Mouse (Mus musculus) CH12.LX (cell line): ENCODE results near the gene Hsf4. TPM values are rescaled to one million over a fixed set of nuclear protein-coding genes. Genes with fewer than 3 reads are reported as not detected.
A peak's percentile ranks its signal among the peaks of the same experiment; 100 is the strongest.

Source experiments
- DNase-seq: peaks from one replicate; pipeline ENCODE4 v3.0.0-alpha.2; 2013; ENCODE audit errors: extremely low read depth
- H3K27ac ChIP-seq: 2 replicates; pipeline ENCODE4 v1.5.1; 2012; ENCODE audit warnings: low read depth, mild to moderate bottlenecking, control low read depth, moderate library complexity; ENCODE audit not compliant: insufficient read depth
- H3K27me3 ChIP-seq: replicated peaks from 2 replicates; pipeline ENCODE3; 2012; ENCODE audit warnings: inconsistent platforms
- H3K36me3 ChIP-seq, 2 experiments: replicated peaks in 1 of 2; 2 replicates each; pipeline versions ENCODE3 to v1.6.1; 2012; ENCODE audit warnings: inconsistent platforms in 1 of 2, low read length in 1 of 2, mild to moderate bottlenecking in 1 of 2, mixed read lengths in 1 of 2, moderate library complexity in 1 of 2; ENCODE audit not compliant: control insufficient read depth in 1 of 2, insufficient read depth in 1 of 2
- H3K4me1 ChIP-seq, 2 experiments: 2 replicates each; pipeline ENCODE4 v1.6.1; 2012; ENCODE audit warnings: inconsistent platforms in 1 of 2, moderate library complexity in 1 of 2; ENCODE audit not compliant: insufficient read depth in 2 of 2, control insufficient read depth in 1 of 2
- H3K4me2 ChIP-seq: 2 replicates; pipeline ENCODE4 v1.6.1; 2012; ENCODE audit warnings: low read depth, mild to moderate bottlenecking, control low read depth; ENCODE audit not compliant: poor library complexity, insufficient read depth, severe bottlenecking
- H3K4me3 ChIP-seq, 3 experiments: fragments of 150-350 bp in 1 of 3; sonication (generic) in 1 of 3; replicated peaks in 1 of 3; 2 replicates each; pipeline versions ENCODE3 to v1.5.1; 2011 to 2012; ENCODE audit warnings: low read depth in 2 of 3, low read length in 2 of 3, mild to moderate bottlenecking in 2 of 3, moderate library complexity in 2 of 3, control low read depth in 1 of 3, improper control_type of control experiment in 1 of 3, inconsistent platforms in 1 of 3, mixed read lengths in 1 of 3; ENCODE audit not compliant: poor library complexity in 1 of 3
- H3K79me2 ChIP-seq: replicated peaks from 2 replicates; pipeline ENCODE4 v1.6.1; 2012; ENCODE audit warnings: mild to moderate bottlenecking, moderate library complexity; ENCODE audit not compliant: control insufficient read depth, poor library complexity, insufficient read depth, severe bottlenecking; ENCODE audit errors: extremely low read depth
- H3K9ac ChIP-seq: 2 replicates; pipeline ENCODE4 v1.6.1; 2012; ENCODE audit warnings: low read depth, mild to moderate bottlenecking, control low read depth, moderate library complexity; ENCODE audit not compliant: insufficient read depth
- H3K9me3 ChIP-seq: replicated peaks from 2 replicates; pipeline ENCODE3; 2012; ENCODE audit warnings: low read length, inconsistent platforms, mixed read lengths
- BHLHE40 ChIP-seq: IDR thresholded peaks from 2 replicates; pipeline ENCODE4 v1.6.1; 2011; ENCODE audit warnings: mild to moderate bottlenecking, low read depth, low read length, improper control_type of control experiment
- CTCF ChIP-seq, 2 experiments: IDR thresholded peaks in 1 of 2; conservative IDR thresholded peaks in 1 of 2; 2 replicates each; pipeline ENCODE4 v1.5.1; 2011 to 2012; ENCODE audit warnings: low read depth in 2 of 2, low read length in 2 of 2, improper control_type of control experiment in 1 of 2, inconsistent platforms in 1 of 2, mild to moderate bottlenecking in 1 of 2, moderate library complexity in 1 of 2
- E2F4 ChIP-seq: IDR thresholded peaks from 2 replicates; pipeline ENCODE4 v1.6.1; 2011; ENCODE audit warnings: low read depth, low read length, improper control_type of control experiment; ENCODE audit not compliant: insufficient replicate concordance
- ELF1 ChIP-seq: IDR thresholded peaks from 2 replicates; pipeline ENCODE4 v1.6.1; 2014; ENCODE audit warnings: low read depth, mild to moderate bottlenecking, inconsistent platforms, low read length, improper control_type of control experiment
- ETS1 ChIP-seq: conservative IDR thresholded peaks from 2 replicates; pipeline ENCODE4 v1.6.1; 2012; ENCODE audit warnings: low read depth, mild to moderate bottlenecking, inconsistent platforms, low read length, improper control_type of control experiment, moderate library complexity
- GABPA ChIP-seq: IDR thresholded peaks from 2 replicates; pipeline ENCODE4 v1.6.1; 2012; ENCODE audit warnings: low read depth, low read length, improper control_type of control experiment, inconsistent platforms; ENCODE audit not compliant: insufficient replicate concordance
- HCFC1 ChIP-seq: IDR thresholded peaks from 2 replicates; pipeline ENCODE4 v1.6.1; 2012; ENCODE audit warnings: low read depth, mild to moderate bottlenecking, inconsistent platforms, low read length, improper control_type of control experiment
- IRF4 ChIP-seq: IDR thresholded peaks from 2 replicates; pipeline ENCODE4 v1.6.1; 2014; ENCODE audit warnings: low read depth, mild to moderate bottlenecking, inconsistent platforms, low read length, improper control_type of control experiment
- JUN ChIP-seq: IDR thresholded peaks from 2 replicates; pipeline ENCODE4 v1.6.1; 2011; ENCODE audit warnings: low read depth, mild to moderate bottlenecking, low read length, improper control_type of control experiment, moderate library complexity; ENCODE audit not compliant: insufficient read depth
- JUND ChIP-seq: conservative IDR thresholded peaks from 2 replicates; pipeline ENCODE4 v1.6.1; 2011; ENCODE audit warnings: low read depth, low read length, improper control_type of control experiment
- KAT2A ChIP-seq: IDR thresholded peaks from 2 replicates; pipeline ENCODE4 v1.6.1; 2012; ENCODE audit warnings: low read length, improper control_type of control experiment, inconsistent platforms; ENCODE audit not compliant: insufficient replicate concordance
- MAFK ChIP-seq: IDR thresholded peaks from 2 replicates; pipeline ENCODE4 v1.6.1; 2011; ENCODE audit warnings: low read length, improper control_type of control experiment; ENCODE audit not compliant: insufficient replicate concordance
- MAX ChIP-seq: IDR thresholded peaks from 2 replicates; pipeline ENCODE4 v1.6.1; 2011; ENCODE audit warnings: low read length, improper control_type of control experiment
- MAZ ChIP-seq: IDR thresholded peaks from 2 replicates; pipeline ENCODE4 v1.6.1; 2012; ENCODE audit warnings: low read depth, mild to moderate bottlenecking, inconsistent platforms, low read length, improper control_type of control experiment, moderate library complexity
- MEF2A ChIP-seq: IDR thresholded peaks from 2 replicates; pipeline ENCODE4 v1.6.1; 2014; ENCODE audit warnings: low read depth, mild to moderate bottlenecking, inconsistent platforms, low read length, improper control_type of control experiment, borderline replicate concordance
- MXI1 ChIP-seq: IDR thresholded peaks from 2 replicates; pipeline ENCODE4 v1.6.1; 2011; ENCODE audit warnings: mild to moderate bottlenecking, low read depth, low read length, improper control_type of control experiment
- MYC ChIP-seq: IDR thresholded peaks from 2 replicates; pipeline ENCODE4 v1.6.1; 2011; ENCODE audit warnings: low read depth, mild to moderate bottlenecking, improper control_type of control experiment, low read length
- NELFE ChIP-seq: IDR thresholded peaks from 2 replicates; pipeline ENCODE4 v1.6.1; 2011; ENCODE audit warnings: low read depth, low read length, improper control_type of control experiment
- NRF1 ChIP-seq: IDR thresholded peaks from 2 replicates; pipeline ENCODE4 v1.6.1; 2014; ENCODE audit warnings: low read depth, mild to moderate bottlenecking, inconsistent platforms, low read length, improper control_type of control experiment, moderate library complexity
- PAX5 ChIP-seq: IDR thresholded peaks from 2 replicates; pipeline ENCODE4 v1.6.1; 2012; ENCODE audit warnings: low read length, inconsistent platforms, mixed read lengths
- POLR2A ChIP-seq: IDR thresholded peaks from 2 replicates; pipeline ENCODE4 v1.6.1; 2011; ENCODE audit warnings: low read depth, mild to moderate bottlenecking, improper control_type of control experiment, low read length
- POLR2AphosphoS2 ChIP-seq: IDR thresholded peaks from 2 replicates; pipeline ENCODE4 v1.6.1; 2011; ENCODE audit warnings: low read depth, low read length, improper control_type of control experiment
- RAD21 ChIP-seq: IDR thresholded peaks from 2 replicates; pipeline ENCODE4 v1.6.1; 2011; ENCODE audit warnings: low read depth, mild to moderate bottlenecking, low read length, improper control_type of control experiment, moderate library complexity
- RCOR1 ChIP-seq: conservative IDR thresholded peaks from 2 replicates; pipeline ENCODE4 v1.6.1; 2012; ENCODE audit warnings: low read depth, mild to moderate bottlenecking, inconsistent platforms, low read length, improper control_type of control experiment
- SIN3A ChIP-seq: IDR thresholded peaks from 2 replicates; pipeline ENCODE4 v1.6.1; 2012; ENCODE audit warnings: low read length, improper control_type of control experiment, inconsistent platforms
- SMC3 ChIP-seq: IDR thresholded peaks from 2 replicates; pipeline ENCODE4 v1.6.1; 2011; ENCODE audit warnings: low read depth, low read length, improper control_type of control experiment
- TBP ChIP-seq: conservative IDR thresholded peaks from 2 replicates; pipeline ENCODE4 v1.6.1; 2011; ENCODE audit warnings: low read depth, low read length, improper control_type of control experiment
- TCF12 ChIP-seq: IDR thresholded peaks from 2 replicates; pipeline ENCODE4 v1.6.1; 2014; ENCODE audit warnings: low read depth, mild to moderate bottlenecking, inconsistent platforms, low read length, improper control_type of control experiment
- UBTF ChIP-seq: IDR thresholded peaks from 2 replicates; pipeline ENCODE4 v1.6.1; 2012; ENCODE audit warnings: low read depth, mild to moderate bottlenecking, inconsistent platforms, low read length, improper control_type of control experiment, moderate library complexity
- USF1 ChIP-seq: IDR thresholded peaks from 2 replicates; pipeline ENCODE4 v1.6.1; 2014; ENCODE audit warnings: low read depth, mild to moderate bottlenecking, inconsistent platforms, low read length, improper control_type of control experiment
- USF2 ChIP-seq: conservative IDR thresholded peaks from 2 replicates; pipeline ENCODE4 v1.6.1; 2011; ENCODE audit warnings: low read depth, low read length, improper control_type of control experiment
- ZKSCAN1 ChIP-seq: IDR thresholded peaks from 2 replicates; pipeline ENCODE4 v1.6.1; 2012; ENCODE audit warnings: low read depth, inconsistent platforms, low read length, improper control_type of control experiment, borderline replicate concordance
- ZNF384 ChIP-seq: IDR thresholded peaks from 2 replicates; pipeline ENCODE4 v1.6.1; 2012; ENCODE audit warnings: low read depth, low read length, improper control_type of control experiment, inconsistent platforms
- dilution Hi-C: fragments of 300-500 bp; cut with MboI; formaldehyde crosslinking; loops from 2 replicates; pipeline ENCODE4 v1.14.3; 2020; ENCODE audit warnings: low sequenced_read_pairs; ENCODE audit not compliant: extremely low pct_unique_long_range_greater_than_20kb, extremely low pct_ligation_motif_present
- in situ Hi-C: fragments of 300-500 bp; cut with MboI; formaldehyde crosslinking; loops from 3 replicates; pipeline ENCODE4 v1.14.3; 2019; ENCODE audit warnings: low sequenced_read_pairs, low pct_ligation_motif_present, low pct_unique_long_range_greater_than_20kb, mixed read lengths
- polyA plus RNA-seq: library from polyadenylated mRNA; unstranded; fragments of >175 nt; gene quantifications from 2 replicates; pipeline ENCODE4 v1.2.1, GENCODE M21; 2012; ENCODE audit warnings: low read depth; ENCODE audit not compliant: insufficient read length
- total RNA-seq, 2 experiments: library from RNA; depleted of rRNA; stranded (reverse); fragments of 300-350 nt in 1 of 2; fragments of >200 nt in 1 of 2; gene quantifications; 2 replicates each; pipeline ENCODE4 v1.2.3; 2012 to 2014

The Hsf4 gene
- total and polyA plus RNA-seq, 3 experiments = 0.08 TPM; not detected in 2

DNA sequence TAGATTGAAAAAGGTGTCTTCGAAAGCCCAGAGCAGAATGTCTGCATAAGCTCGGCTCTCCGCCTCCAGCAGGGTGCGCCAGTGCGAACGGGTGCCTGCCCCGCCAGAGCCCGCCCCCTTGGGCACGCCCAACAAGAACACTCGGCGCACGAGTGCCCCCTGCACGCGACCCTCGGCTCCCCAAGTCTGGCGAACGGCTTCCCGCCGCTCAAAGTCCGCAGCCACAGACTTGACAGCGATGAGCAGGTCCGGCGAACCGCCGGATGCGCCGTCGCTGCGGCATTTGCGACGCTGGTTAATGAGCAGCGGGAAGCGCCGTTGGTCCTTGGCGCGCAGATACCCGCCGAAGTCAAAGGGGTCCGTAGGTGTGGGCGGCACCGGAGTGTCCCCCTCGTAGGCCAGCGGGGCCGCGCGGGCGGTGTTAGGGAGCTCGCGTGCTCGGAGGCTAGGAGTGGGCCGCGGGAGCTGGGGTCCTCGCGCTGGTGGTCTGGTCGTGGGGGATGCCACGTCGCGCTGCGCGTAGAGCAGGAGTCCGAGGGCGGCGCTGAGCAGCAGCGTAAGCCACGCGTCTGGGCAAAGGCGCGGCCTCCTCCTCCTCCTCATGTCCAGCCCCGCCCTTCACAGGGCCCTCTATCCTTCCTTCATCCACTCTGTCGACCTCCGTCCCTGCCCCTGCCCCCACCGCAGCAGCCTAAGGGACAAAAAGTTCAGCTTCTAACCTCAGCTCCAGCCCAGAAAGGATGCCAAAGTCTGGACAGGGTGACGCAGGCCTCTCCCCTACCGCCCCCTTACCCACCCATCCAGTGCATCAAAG, 15.2 kb upstream of the Hsf4 start:
- H3K9me3 ChIP-seq = no peaks in the 10 kb centered on the region
- TF ChIP-seq ELF1 = no peak
- no peak for TF ChIP-seq TBP
- no peak for TF ChIP-seq POLR2AphosphoS2
- TF ChIP-seq USF2 = no peak
- peak; percentile 52 for TF ChIP-seq MAZ
- no peak for TF ChIP-seq ZKSCAN1
- peak; percentile 9 for TF ChIP-seq MAX
- no peak for TF ChIP-seq GABPA
- no peak for TF ChIP-seq ZNF384
- TF ChIP-seq USF1 = no peak
- TF ChIP-seq RAD21 = peak; percentile 37
- TF ChIP-seq RCOR1 = no peak
- TF ChIP-seq KAT2A = no peak
- no peak; the same call in 1 of the 2 replicates for TF ChIP-seq UBTF
- peak; percentile 84 for TF ChIP-seq MXI1
- TF ChIP-seq NELFE = no peak; the same call in 1 of the 2 replicates
- peak; percentile 73 for TF ChIP-seq SMC3
- peak; percentile 91 for TF ChIP-seq BHLHE40
- TF ChIP-seq POLR2A = peak; percentile 64
- peak; percentile 30 for TF ChIP-seq ETS1
- TF ChIP-seq CTCF (conservative IDR thresholded peaks at IDR 0.05 in 1 of 2, IDR thresholded peaks at IDR 0.05 in 1 of 2; ENCODE audit: low read depth in 2 of 2, low read length in 2 of 2) = peak in 1 of 2 experiments; percentile 93; a peak in 2 of 4 replicates
- TF ChIP-seq JUN = no peak
- TF ChIP-seq HCFC1 = no peak; the same call in none of the 2 replicates
- no peak for TF ChIP-seq PAX5
- TF ChIP-seq E2F4 = no peak
- TF ChIP-seq MAFK = no peak
- TF ChIP-seq TCF12 = no peak
- TF ChIP-seq NRF1 = peak; percentile 31; the same call in 1 of the 2 replicates
- TF ChIP-seq JUND = no peak
- TF ChIP-seq SIN3A = peak; percentile 47; the same call in 1 of the 2 replicates
- TF ChIP-seq MYC = peak; percentile 10; the same call in 1 of the 2 replicates
- no peak for TF ChIP-seq MEF2A
- TF ChIP-seq IRF4 = peak; percentile 9; the same call in 1 of the 2 replicates
- DNase-seq = peak; percentile 65
- peaks cover 46 to 87% of the 10 kb centered on the region in 2 experiments for H3K36me3 ChIP-seq
- dilution Hi-C loops = no loop called here
- no peaks in the 10 kb centered on the region for H3K79me2 ChIP-seq
- no peaks in the 10 kb centered on the region for H3K27me3 ChIP-seq
- H3K27ac ChIP-seq = peak overlapping the region; percentile 18
- H3K4me3 ChIP-seq = peak overlapping the region; percentile 41 to 86 (median 53)
- in situ Hi-C loops = no loop called here
- peak overlapping the region; percentile 69 for H3K4me2 ChIP-seq
- peaks cover 8 to 23% of the 10 kb centered on the region in 2 experiments for H3K4me1 ChIP-seq
- H3K9ac ChIP-seq = peak overlapping the region; percentile 22
